Mouse (Mus musculus): ENCODE measurements at regions not wholly inside any gene's neighbourhood (a gene's known extent, or its start where the extent isn't known, plus 50 kb on each side); places are given as distances from the start of the nearest gene placed in this dataset.

- TF ChIP-seq CTCF (IDR thresholded peaks at IDR 0.05; ENCODE audit: extremely low read depth, insufficient read length, insufficient replicate concordance, low read depth, low read length): no peak
- Histone ChIP-seq H3K4me1 (ENCODE audit: control insufficient read depth, insufficient read depth, insufficient read length, low read length) (no peaks in the 10 kb centered on the region), H3K27ac (ENCODE audit: insufficient read depth, low read depth, low read length) (no peak overlapping the region), H3K4me3 (ENCODE audit: low read depth, low read length) (no peak overlapping the region), H3K27me3 (ENCODE audit: control insufficient read depth, insufficient read depth, low read length) (no peaks in the 10 kb centered on the region), H3K36me3 (ENCODE audit: control insufficient read depth, insufficient read depth, low read length) (no peaks in the 10 kb centered on the region)
- WGBS: 66% methylated on average over 8 of the region's 8 CpGs
Measured at GRCm38 (mm10) chr10:119340323-119340722, 100.5 kb upstream of the Cand1 start.

- Histone ChIP-seq H3K4me3 (ENCODE audit: low read depth, low read length) (no peak overlapping the region), H3K27ac (ENCODE audit: insufficient read depth, low read depth, low read length) (no peak overlapping the region), H3K36me3 (ENCODE audit: control insufficient read depth, insufficient read depth, low read length) (no peaks in the 10 kb centered on the region), H3K4me1 (ENCODE audit: control insufficient read depth, insufficient read depth, insufficient read length, low read length) (no peaks in the 10 kb centered on the region), H3K27me3 (ENCODE audit: control insufficient read depth, insufficient read depth, low read length) (no peaks in the 10 kb centered on the region)
- 29% methylated on average over 6 of the region's 6 CpGs for WGBS
- TF ChIP-seq POLR2A (IDR thresholded peaks at IDR 0.05; ENCODE audit: low read depth, low read length) (no peak), CTCF (IDR thresholded peaks at IDR 0.05; ENCODE audit: extremely low read depth, insufficient read length, insufficient replicate concordance, low read depth, low read length) (no peak)
Measured at GRCm38 (mm10) chr10:119326912-119327311, 87.1 kb upstream of the Cand1 start.

- Histone ChIP-seq H3K4me3 (ENCODE audit: low read depth, low read length) (no peak overlapping the region), H3K4me1 (ENCODE audit: control insufficient read depth, insufficient read depth, insufficient read length, low read length) (no peaks in the 10 kb centered on the region), H3K36me3 (ENCODE audit: control insufficient read depth, insufficient read depth, low read length) (no peaks in the 10 kb centered on the region), H3K27ac (ENCODE audit: insufficient read depth, low read depth, low read length) (no peak overlapping the region), H3K27me3 (ENCODE audit: control insufficient read depth, insufficient read depth, low read length) (no peaks in the 10 kb centered on the region)
- TF ChIP-seq CTCF (IDR thresholded peaks at IDR 0.05; ENCODE audit: extremely low read depth, insufficient read length, insufficient replicate concordance, low read depth, low read length) (no peak), POLR2A (IDR thresholded peaks at IDR 0.05; ENCODE audit: low read depth, low read length) (no peak)
- WGBS: 91% methylated on average over 8 of the region's 8 CpGs
Measured at GRCm38 (mm10) chr10:119319953-119320352, 80.1 kb upstream of the Cand1 start.

- Histone ChIP-seq H3K4me3 (ENCODE audit: low read depth, low read length) (no peak overlapping the region), H3K27ac (ENCODE audit: insufficient read depth, low read depth, low read length) (no peak overlapping the region), H3K4me1 (ENCODE audit: control insufficient read depth, insufficient read depth, insufficient read length, low read length) (no peaks in the 10 kb centered on the region), H3K36me3 (ENCODE audit: control insufficient read depth, insufficient read depth, low read length) (no peaks in the 10 kb centered on the region), H3K27me3 (ENCODE audit: control insufficient read depth, insufficient read depth, low read length) (no peaks in the 10 kb centered on the region)
- 85% methylated on average over 8 of the region's 8 CpGs for WGBS
- no peak for TF ChIP-seq POLR2A (IDR thresholded peaks at IDR 0.05; ENCODE audit: low read depth, low read length)
- TF ChIP-seq CTCF (IDR thresholded peaks at IDR 0.05; ENCODE audit: extremely low read depth, insufficient read length, insufficient replicate concordance, low read depth, low read length): no peak
Measured at GRCm38 (mm10) chr10:119318416-119318815, 78.6 kb upstream of the Cand1 start.

- H3K36me3 ChIP-seq (ENCODE audit: control insufficient read depth, insufficient read depth, low read length): no peaks in the 10 kb centered on the region
- WGBS: 9% methylated on average over 1 of the region's 1 CpGs
- H3K4me1 ChIP-seq (ENCODE audit: control insufficient read depth, insufficient read depth, insufficient read length, low read length): no peaks in the 10 kb centered on the region
- H3K4me3 ChIP-seq (ENCODE audit: low read depth, low read length): no peak overlapping the region
- no peak overlapping the region for H3K27ac ChIP-seq (ENCODE audit: insufficient read depth, low read depth, low read length)
- no peaks in the 10 kb centered on the region for H3K27me3 ChIP-seq (ENCODE audit: control insufficient read depth, insufficient read depth, low read length)
- no peak for TF ChIP-seq POLR2A (IDR thresholded peaks at IDR 0.05; ENCODE audit: low read depth, low read length)
- TF ChIP-seq CTCF (IDR thresholded peaks at IDR 0.05; ENCODE audit: extremely low read depth, insufficient read length, insufficient replicate concordance, low read depth, low read length): no peak
Measured at GRCm38 (mm10) chr10:119311578-119311977, 71.7 kb upstream of the Cand1 start.

- no peak for TF ChIP-seq POLR2A (IDR thresholded peaks at IDR 0.05; ENCODE audit: low read depth, low read length)
- TF ChIP-seq CTCF (IDR thresholded peaks at IDR 0.05; ENCODE audit: extremely low read depth, insufficient read length, insufficient replicate concordance, low read depth, low read length): no peak
- H3K4me1 ChIP-seq (ENCODE audit: control insufficient read depth, insufficient read depth, insufficient read length, low read length): no peaks in the 10 kb centered on the region
- no peaks in the 10 kb centered on the region for H3K36me3 ChIP-seq (ENCODE audit: control insufficient read depth, insufficient read depth, low read length)
- no peaks in the 10 kb centered on the region for H3K27me3 ChIP-seq (ENCODE audit: control insufficient read depth, insufficient read depth, low read length)
- H3K4me3 ChIP-seq (ENCODE audit: low read depth, low read length): no peak overlapping the region
- H3K27ac ChIP-seq (ENCODE audit: insufficient read depth, low read depth, low read length): no peak overlapping the region
- WGBS: 87% methylated on average over 11 of the region's 11 CpGs
Measured at GRCm38 (mm10) chr10:119295740-119296139, 55.9 kb upstream of the Cand1 start.

- H3K4me3 ChIP-seq (ENCODE audit: low read depth, low read length): no peak overlapping the region
- WGBS: 52% methylated on average over 14 of the region's 14 CpGs
- no peaks in the 10 kb centered on the region for H3K36me3 ChIP-seq (ENCODE audit: control insufficient read depth, insufficient read depth, low read length)
- H3K4me1 ChIP-seq (ENCODE audit: control insufficient read depth, insufficient read depth, insufficient read length, low read length): no peaks in the 10 kb centered on the region
- TF ChIP-seq POLR2A (IDR thresholded peaks at IDR 0.05; ENCODE audit: low read depth, low read length) (no peak), CTCF (IDR thresholded peaks at IDR 0.05; ENCODE audit: extremely low read depth, insufficient read length, insufficient replicate concordance, low read depth, low read length) (peak; percentile 48; the same call in 1 of the 2 replicates)
- H3K27me3 ChIP-seq (ENCODE audit: control insufficient read depth, insufficient read depth, low read length): no peaks in the 10 kb centered on the region
- H3K27ac ChIP-seq (ENCODE audit: insufficient read depth, low read depth, low read length): no peak overlapping the region
Measured at GRCm38 (mm10) chr10:119294454-119295149, 54.7 kb upstream of the Cand1 start.

Data from small intestine, adult 2 months (tissue).